Mouse (Mus musculus) layer of hippocampus, adult 2 months (tissue): ENCODE measurements around the gene Entpd1. TPM values are rescaled to one million over a fixed set of nuclear protein-coding genes. Genes with fewer than 3 reads are reported as not detected.
"Not testable (repeated sequence)": the region's sequence is repeated elsewhere in the genome, so short reads cannot be mapped to it uniquely, and the experiment has no call there.

Source experiments
- DNase-seq, 2 experiments: peaks; one replicate each; pipeline ENCODE4 v3.0.0; 2022; ENCODE audit warnings: low spot score in 2 of 2
- H3K27ac ChIP-seq: fragments of 200-600 bp; 2 replicates; pipeline ENCODE4 v1.8.1; 2022
- H3K4me3 ChIP-seq: fragments of 200-600 bp; 2 replicates; pipeline ENCODE4 v1.8.1; 2022; ENCODE audit warnings: mild to moderate bottlenecking
- CTCF ChIP-seq: fragments of 200-600 bp; conservative IDR thresholded peaks from 2 replicates; pipeline ENCODE4 v1.8.1; 2022; ENCODE audit warnings: antibody characterized with exemption, mild to moderate bottlenecking, moderate library complexity
- total RNA-seq, 2 experiments: library from RNA; stranded (reverse); gene quantifications; 2 replicates each; pipeline ENCODE4 v1.2.3; 2021

Entpd1 gene
- total RNA-seq, 2 experiments from 2014 or later = 17.2 to 18.5 TPM

DNA sequence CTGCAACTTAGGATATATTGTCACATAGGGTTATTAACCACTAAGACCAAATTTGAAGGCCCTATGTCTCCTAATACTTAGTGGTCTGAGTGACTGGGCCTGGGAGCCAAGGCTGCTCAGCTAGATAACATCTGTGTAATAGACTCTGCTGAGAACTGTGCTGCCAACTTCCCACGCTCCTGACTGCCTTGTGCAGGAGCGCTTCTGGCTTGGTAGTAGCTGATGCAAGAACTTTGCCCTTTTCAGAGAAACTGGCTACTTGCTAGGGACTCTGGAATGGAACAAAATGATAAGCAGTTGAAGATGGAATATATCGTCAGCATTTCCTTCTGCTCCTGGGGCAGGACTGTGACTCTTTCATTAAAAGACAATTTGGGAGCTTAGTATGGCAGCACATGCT lies 16.9 kb upstream of the Entpd1 start:
- Histone ChIP-seq H3K4me3 (no peak overlapping the region), H3K27ac (no peak overlapping the region)
- no peak for DNase-seq
- no peak for TF ChIP-seq CTCF

DNA sequence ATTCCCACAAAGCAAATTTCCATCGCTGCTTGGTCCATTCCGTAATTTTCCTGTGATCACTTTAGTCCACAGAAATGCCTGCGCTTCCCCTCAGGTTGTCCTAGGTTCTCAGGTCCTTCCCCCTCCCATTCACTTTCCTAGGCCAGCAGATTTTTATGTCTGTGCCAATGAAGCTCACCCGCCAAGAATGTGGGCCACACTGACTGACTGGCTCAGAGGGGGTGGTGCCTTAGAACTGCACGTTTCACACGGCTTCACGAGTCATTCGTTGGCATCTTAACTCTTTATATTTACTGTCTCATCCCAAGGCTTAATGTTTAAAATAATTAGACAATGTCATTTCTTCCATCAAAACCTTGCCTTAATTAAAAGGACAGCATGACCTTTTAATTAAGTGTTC lies 16.3 kb upstream of the Entpd1 start:
- no peak for TF ChIP-seq CTCF
- Histone ChIP-seq H3K27ac (no peak overlapping the region), H3K4me3 (no peak overlapping the region)
- DNase-seq = no peak

DNA sequence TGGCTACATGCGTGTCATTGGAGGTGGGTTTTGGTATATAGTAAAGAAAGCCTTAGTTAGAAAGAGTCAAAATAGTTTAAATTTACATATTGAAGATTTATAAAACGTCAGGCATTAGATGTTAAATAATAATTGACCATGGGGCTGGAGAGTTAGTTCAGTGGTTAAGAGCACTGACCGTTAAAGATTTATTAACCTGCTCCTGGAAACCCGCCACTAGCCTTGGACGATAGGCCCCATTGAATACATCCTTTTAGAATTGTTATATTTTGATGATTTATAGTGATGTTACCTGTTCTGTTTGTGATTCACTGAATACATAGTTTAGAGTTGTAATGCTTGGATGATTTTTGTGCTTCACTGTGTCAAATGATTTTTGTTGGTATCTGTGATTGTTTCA lies 11.3 kb upstream of the Entpd1 start:
- H3K4me3 ChIP-seq, H3K27ac ChIP-seq, DNase-seq: not testable (repeated sequence)

DNA sequence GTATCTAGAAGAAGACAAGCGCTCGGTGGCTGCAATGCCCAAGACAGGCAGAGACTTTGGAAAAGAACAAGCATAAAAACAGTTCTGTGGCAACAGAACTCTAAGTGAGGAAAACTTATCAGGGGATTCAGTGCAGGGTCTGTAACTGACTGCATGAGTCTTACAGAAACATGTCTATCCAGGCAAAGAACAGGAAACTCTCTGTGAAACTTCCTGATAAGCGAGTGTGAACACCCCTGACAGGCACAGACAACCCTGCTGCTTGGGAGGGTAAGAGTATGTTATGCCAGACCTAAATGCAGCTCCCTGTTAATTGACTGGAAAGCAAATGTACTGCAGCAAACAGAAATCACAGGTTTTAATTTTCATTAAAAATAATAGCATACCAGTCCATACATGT lies 10.3 kb upstream of the Entpd1 start:
- no peak for TF ChIP-seq CTCF
- no peak for DNase-seq
- H3K4me3 ChIP-seq = no peak overlapping the region
- no peak overlapping the region for H3K27ac ChIP-seq

DNA sequence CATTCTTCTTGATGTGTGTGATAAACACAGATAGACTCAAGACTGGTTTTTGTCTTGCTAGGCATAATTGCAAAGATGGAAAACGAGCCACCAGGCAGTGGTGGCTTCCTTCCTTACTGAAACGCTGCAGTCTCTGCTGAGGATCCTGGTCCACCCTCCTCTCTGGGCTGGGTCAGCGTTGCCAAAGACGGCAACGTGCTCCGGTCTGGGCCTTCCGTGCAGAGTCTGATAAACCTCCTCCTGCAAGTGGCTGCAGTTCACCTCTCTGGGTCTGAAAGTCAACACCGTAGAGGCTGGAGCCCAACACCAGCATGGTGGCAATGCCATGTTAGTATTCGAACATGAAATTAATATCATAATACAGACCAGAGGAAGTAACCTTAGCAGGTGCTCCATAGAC lies 7.0 kb upstream of the Entpd1 start:
- no peak overlapping the region for H3K4me3 ChIP-seq
- H3K27ac ChIP-seq = no peak overlapping the region
- DNase-seq = no peak
- TF ChIP-seq CTCF = no peak

DNA sequence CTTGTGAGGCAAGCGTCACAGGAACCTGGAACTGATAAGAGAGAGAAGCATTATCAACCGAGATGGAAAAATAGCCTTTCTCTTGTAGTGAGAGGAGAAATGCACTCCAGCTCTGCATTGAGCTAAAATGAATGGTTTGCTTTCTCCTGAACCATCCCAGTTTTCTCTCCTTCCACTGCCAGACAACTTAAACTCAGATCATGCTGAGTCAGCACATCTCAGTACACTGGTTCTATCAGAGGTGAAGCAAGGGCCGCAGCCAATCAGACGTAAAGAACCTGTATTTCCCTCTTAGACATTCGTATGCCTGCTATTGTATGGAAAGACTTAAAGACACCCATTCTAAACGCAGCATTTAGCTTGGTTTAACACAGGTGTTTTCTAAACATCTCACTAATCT lies 4.5 kb upstream of the Entpd1 start:
- TF ChIP-seq CTCF = no peak
- no peak for DNase-seq
- H3K4me3 ChIP-seq = no peak overlapping the region
- no peak overlapping the region for H3K27ac ChIP-seq

DNA sequence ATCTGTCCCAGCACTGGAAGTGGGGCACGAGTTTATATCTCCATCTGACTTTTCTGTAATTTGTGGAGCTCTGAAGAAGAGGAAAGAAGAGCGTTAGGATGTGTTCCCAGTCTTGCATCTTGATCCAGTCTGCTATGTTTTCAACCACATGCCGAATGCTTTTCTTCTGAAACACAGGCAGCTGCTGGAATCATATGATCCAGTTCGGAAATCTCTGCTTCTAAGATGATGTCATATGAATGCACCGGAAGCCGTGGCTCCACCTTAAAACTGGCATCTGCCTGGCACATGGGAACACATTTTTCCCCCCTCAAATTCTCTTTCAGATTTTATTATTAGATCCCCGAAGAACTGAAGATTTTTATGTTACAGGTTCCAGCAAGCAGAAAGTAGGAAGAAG lies 2.6 kb downstream of the Entpd1 start:
- no peak for DNase-seq
- H3K27ac ChIP-seq = no peak overlapping the region
- TF ChIP-seq CTCF = no peak

DNA sequence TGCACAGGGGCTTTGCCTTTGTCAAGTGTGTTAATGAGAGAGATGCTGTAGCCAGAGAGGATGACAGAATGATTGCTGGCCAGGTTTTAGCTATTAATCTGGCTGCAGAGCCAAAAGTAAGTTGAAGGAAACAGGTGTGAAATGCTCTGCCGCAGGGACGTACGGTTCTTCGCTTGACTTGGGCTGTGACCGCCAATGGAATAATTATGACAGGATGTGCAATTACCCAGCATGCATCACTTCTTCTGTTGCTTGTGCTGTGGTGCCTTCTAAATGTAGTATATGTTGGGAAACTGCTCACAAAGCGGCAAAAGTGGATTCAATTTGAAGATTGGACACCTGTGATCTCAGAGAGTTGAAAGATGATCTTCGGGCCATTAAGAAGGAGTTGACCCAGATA lies 3.9 kb downstream of the Entpd1 start:
- no peak overlapping the region for H3K4me3 ChIP-seq
- H3K27ac ChIP-seq = no peak overlapping the region
- DNase-seq = no peak
- TF ChIP-seq CTCF = no peak

More for the DNA sequence above, 2.6 kb downstream of the Entpd1 start:
- no peak overlapping the region for H3K4me3 ChIP-seq

DNA sequence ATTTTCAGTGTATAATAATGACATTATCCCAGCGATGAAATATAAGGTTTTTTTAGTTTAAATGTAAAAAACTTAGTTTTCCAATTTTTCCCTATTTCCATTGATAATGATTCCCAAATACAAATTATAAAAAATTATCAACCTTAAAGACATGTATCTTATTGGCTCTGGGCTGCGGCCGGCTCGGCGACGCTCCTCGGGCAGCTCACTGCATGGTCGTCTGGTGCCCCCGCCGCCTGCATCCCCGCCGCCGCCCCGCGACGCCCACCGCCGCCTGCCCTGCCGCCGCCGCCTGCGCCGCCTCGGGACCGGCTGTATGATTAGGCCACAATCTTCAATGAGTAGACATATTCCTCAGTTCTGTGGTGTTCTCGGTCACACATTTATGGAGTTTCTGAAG lies 9.4 kb downstream of the Entpd1 start:
- not testable (repeated sequence) for DNase-seq, H3K27ac ChIP-seq, H3K4me3 ChIP-seq

DNA sequence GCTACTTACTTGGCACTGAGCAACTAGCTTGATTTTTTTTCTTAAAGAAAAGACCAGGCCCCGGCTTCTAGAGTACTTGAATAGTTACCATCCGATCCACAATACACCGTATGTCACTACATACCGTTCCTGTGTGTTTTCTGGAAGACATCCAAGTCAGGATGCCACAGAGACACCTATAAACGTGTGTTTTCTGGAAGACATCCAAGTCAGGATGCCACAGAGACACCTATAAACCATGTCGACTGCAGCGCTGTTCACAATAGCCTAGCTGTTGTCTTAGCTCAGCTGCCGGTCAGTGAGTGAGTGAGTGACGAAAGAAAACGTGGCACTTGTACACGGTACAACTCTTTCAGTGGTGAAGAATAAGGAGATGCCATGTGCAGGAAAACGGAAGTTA lies 13.8 kb downstream of the Entpd1 start:
- no peak for TF ChIP-seq CTCF
- no peak for DNase-seq
- H3K4me3 ChIP-seq = no peak overlapping the region
- no peak overlapping the region for H3K27ac ChIP-seq

DNA sequence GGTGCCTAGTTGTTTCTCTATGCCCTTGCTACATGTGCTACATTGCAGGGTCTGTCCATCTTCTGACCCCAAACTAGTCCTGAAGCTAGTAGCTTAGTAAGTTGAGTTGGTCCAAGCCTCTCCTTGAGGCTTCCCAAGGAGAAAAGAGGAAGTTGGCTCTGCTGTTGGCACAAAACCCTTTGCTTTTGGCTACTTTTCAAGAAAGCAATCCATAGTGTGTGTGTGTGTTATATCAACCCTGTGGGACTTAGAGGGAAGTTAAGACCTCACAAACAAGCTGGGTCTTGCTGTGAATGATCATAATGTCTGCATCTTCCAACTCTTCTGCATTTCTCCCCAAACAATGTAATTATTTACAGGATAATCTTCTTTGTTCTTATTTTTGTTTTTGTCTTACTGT lies 16.8 kb downstream of the Entpd1 start:
- no peak for TF ChIP-seq CTCF
- no peak overlapping the region for H3K27ac ChIP-seq
- no peak overlapping the region for H3K4me3 ChIP-seq
- DNase-seq = no peak

DNA sequence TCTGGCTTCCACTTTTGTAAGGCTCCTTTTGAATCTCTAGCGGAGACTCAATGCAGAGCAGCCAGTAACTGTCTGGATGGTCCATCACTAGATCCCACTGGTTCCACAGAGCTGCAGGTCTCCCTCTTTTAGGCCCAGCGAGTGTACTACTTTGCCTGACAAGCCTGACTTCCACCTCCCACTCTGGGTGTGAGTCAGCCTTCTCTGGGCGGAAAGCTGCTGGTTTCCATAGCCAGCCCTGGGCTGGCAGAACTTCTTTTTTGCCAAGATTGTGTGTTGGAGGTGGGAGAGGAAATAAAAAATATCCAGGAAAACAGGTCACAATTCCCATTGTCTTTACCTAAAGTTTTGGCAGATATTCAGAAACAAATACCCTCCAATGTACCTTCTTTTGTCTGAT lies 17.9 kb downstream of the Entpd1 start:
- Histone ChIP-seq H3K4me3 (no peak overlapping the region), H3K27ac (peak overlapping the region; percentile 64; the same call in 1 of the 2 replicates)
- no peak for TF ChIP-seq CTCF
- DNase-seq = peak; percentile 19 to 32

DNA sequence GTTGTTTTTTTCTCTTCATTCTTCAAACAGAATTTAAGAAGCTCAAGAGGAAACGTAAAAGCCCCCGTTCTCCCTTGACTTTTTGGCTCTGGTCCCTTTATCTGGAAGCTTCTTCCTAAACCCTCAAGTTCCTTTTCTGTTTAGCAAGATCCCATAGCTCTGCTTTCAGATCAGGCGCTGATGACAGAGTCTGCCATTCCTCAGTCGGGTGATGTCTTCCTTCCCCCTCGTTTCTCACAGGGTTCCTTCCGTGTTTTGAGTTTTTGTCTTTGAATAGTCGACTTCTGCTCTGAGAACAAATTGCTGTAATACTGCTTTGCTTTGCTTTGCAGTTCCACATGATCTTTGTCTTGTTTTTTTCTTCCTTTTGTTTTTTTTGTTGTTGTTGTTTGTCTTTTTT lies 18.4 kb downstream of the Entpd1 start:
- Histone ChIP-seq H3K4me3 (no peak overlapping the region), H3K27ac (peak overlapping the region; percentile 64; the same call in 1 of the 2 replicates)
- TF ChIP-seq CTCF = no peak
- DNase-seq = no peak

DNA sequence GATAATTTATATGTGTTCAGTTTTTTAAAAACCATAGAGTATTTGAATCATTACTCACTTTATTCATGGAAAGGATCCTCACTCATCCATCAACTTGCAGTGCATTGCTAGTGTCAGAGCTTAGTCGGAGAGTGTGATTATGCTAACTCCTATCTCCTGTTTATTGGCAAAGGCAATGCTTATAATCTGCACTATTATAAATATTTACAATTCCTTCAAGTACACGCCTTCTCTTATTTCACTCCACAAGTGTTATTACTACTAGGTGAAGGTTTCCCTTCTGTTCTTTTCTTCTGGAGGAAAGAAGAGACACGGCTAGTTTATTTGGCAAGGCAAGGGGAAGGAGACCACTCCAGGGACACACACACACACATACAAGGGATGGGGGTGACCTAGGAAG lies 20.0 kb downstream of the Entpd1 start:
- no peak overlapping the region for H3K27ac ChIP-seq
- TF ChIP-seq CTCF = no peak
- DNase-seq = no peak

DNA sequence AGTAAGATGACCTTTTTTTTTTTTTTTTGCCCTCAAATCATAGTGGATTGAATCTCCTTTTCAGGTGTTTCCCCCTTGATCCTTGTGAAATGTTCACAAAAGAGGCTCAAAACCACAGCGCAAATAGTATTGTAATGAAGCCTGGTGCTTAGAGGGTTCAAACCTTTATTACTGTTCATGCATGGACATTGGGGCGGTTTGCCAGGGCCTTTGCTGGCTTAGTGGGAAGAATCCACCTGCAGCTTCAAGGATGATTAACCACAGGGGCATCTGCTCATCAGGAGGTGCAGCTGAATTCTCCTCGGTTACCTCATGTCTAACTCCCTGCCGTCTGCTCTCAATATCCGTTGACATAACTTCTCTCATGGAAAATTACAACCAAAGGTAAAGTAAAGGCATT lies 20.5 kb downstream of the Entpd1 start:
- H3K4me3 ChIP-seq = no peak overlapping the region
- no peak for DNase-seq
- no peak overlapping the region for H3K27ac ChIP-seq
- TF ChIP-seq CTCF = no peak

More for the DNA sequence above, 20.0 kb downstream of the Entpd1 start:
- H3K4me3 ChIP-seq = no peak overlapping the region
